Mouse (Mus musculus): Measurements from ENCODE around the gene Wdr20. TPM values are rescaled to one million over a fixed set of nuclear protein-coding genes. Genes with fewer than 3 reads are reported as not detected.
A peak's percentile ranks its signal among the peaks of the same experiment; 100 is the strongest.

The Wdr20 gene
- polyA plus RNA-seq, 1 experiment, result 19.4 TPM

DNA sequence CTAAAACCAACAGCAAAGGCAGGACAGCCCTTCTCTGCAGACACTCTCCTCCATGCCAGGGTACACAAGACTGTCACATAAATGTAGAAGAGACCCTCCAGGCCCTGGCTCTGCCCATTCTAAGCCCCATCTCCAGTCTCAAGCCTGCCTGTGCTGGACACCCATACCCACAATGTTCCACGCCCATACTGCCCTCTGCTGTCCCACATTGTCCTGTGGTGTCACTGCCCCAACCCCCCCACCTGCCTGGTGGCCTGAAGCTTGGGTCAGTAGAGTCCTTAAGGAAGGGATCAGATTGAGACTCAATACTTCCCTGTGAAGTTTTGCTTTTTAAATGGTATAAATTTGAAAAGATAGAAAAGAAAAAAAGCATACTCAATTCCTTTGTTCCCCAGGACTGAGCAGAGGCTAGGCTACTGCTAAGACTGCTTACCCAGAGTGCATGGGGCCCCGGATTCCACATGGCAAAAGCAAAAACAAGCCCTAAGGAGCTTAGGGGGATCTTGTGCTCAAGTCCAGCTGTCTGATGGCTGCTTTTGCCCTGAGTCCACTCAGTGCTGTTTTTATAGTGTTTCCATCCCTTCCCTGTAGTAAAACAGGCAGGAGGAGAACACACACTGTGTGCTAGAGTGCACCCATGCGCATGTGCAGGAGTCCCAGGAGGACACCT, 68.7 kb downstream of the Wdr20 start:
- WGBS, result 83% methylated on average over 3 of the region's 3 CpGs

DNA sequence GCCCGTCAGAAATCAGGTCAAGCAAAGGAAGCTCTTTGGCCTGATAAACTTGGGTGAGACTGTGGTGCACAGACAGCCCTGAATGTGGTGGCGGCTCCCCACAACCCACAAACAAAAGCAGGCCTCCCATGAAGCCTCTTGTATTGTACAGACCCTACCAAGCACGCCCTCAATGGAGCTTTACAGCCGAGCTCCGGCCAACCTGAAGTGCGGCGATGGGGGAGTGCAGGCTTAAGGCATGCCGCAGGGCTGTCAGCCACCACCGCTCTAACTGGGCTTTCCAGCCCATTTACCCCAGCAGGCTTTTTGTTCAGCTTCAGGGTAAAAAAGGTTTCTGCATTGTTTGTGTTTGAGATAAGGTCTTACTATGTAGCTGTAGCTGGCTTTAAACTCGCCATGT, 70.7 kb downstream of the Wdr20 start:
- WGBS, result 84% methylated on average over 10 of the region's 10 CpGs
- DNase-seq (ENCODE audit: low read depth, low spot score), result no peak

More for the DNA sequence above, 68.7 kb downstream of the Wdr20 start:
- no peak for DNase-seq (ENCODE audit: low read depth, low spot score)

DNA sequence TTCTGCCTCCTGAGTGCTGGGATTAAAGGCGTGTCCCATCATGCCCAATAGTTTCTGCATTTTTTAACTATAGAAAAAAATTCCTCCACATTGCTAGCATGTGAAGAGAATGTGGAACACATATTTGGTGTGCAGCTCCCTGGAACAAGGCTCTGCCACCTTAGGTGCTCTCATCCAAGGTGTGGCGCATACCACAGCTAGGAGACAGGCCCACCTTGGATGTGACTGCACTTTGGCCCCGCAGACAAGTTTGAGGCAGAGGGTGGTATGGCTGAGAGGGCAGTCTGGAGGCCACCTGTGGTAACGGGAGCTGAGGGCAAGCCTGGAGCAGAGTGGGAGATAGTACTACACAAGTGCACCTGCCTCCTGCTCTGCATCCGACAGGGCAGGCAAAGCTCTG, 71.1 kb downstream of the Wdr20 start:
- DNase-seq (ENCODE audit: low read depth, low spot score), result no peak
- WGBS, result 79% methylated on average over 5 of the region's 5 CpGs

DNA sequence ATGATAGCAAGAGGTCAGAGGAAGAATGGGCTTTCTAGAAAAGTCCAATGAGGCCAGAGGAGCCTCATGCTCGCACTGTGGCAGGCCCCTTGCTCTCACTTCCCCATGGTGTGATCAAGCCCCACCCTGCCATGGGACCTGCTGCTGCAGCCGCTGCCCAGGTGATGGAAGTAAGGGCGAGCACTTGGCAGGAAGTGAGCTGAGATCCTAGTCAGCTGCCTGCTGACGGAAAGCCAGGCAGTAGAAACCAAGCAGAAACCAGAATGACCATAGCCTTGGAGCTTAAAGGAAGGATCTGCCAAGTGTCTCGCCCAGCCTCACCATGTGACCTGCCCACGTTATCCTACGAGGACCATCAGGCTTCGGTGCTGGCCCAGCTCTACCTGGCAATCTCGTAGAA, 75.4 kb downstream of the Wdr20 start:
- DNase-seq (ENCODE audit: low read depth, low spot score), result no peak
- 66% methylated on average over 9 of the region's 9 CpGs for WGBS

DNA sequence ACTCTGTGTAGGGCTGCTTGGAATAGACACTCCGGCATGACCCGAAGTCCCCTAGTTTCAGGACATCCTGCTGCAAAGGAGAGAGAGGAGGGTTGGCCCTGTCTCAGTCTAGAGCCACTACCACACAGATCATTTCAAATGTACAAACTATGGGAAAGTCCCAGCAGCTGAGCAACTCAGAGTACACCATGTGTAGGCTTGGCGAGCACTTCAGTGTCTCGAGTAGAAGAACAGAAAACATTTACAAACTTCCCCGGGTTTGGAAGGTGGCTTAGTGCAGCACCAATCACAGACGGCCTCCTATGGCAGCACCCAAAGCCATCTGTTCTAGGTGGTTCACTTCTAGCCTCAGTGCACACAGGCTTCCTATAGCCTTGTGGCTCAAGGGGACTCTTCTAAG, 75.9 kb downstream of the Wdr20 start:
- WGBS, result 87% methylated on average over 6 of the region's 6 CpGs

DNA sequence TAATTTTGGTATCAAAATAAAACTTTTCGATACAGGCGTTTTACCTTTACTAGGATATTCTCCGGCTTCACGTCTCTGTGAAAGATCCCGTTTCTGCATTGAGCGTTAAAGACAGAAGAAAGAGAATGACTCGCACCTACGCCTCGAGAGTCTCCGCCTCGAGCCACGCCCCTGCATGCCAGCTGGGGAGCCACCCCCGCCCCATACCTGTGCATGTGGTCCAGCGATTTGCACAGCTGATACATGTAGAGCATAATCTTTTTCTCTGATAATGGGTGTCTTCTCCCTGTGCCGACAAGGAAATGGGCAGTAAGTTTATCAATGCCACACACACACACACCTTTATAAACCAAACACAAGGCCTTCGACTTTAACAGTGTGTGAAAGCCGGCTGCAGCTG, 77.2 kb downstream of the Wdr20 start:
- DNase-seq (ENCODE audit: low read depth, low spot score), result peak; percentile 7
- WGBS, result 29% methylated on average over 17 of the region's 17 CpGs

More for the DNA sequence above, 75.9 kb downstream of the Wdr20 start:
- no peak for DNase-seq (ENCODE audit: low read depth, low spot score)

DNA sequence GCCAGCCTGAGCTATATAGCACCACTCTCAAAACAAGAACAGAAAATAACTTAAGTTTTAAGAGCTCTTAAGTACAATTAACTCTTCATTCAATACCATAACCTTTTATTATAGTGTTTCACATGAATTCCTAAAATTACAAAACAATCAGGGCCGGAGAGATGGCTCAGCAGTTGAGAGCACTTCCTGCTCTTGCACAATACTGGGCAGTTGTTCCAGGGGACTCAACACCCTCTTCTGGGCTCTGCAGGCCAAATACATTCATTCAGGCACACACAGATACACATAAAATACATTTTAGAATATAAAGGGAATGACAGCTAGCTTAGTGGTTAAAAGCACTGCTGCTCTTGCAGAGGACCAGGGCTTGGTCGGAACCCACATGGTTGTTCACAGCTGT, 79.1 kb downstream of the Wdr20 start:
- WGBS, result 69% methylated on average over 2 of the region's 2 CpGs
- DNase-seq (ENCODE audit: low read depth, low spot score), result no peak

DNA sequence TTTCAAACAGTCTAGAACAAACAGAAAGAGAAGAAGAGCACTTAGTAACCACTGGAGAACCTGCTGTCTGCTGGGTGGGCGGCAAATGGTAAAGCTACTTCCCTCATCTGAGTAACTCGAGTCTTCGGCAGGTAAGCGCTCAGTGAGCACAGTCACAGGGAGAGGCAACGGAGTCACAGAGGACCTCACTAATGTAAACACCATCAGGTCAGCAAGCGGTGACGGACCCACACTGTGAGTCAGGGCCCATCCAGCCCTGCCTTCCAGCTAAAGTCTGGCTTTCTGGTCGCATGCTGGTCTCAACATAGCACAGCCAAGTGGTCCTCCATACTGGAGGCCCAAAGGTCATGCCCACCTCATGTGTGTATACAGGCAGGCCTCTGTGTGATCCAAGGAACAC, 81.6 kb downstream of the Wdr20 start:
- DNase-seq (ENCODE audit: low read depth, low spot score), result no peak
- WGBS, result 74% methylated on average over 8 of the region's 8 CpGs

DNA sequence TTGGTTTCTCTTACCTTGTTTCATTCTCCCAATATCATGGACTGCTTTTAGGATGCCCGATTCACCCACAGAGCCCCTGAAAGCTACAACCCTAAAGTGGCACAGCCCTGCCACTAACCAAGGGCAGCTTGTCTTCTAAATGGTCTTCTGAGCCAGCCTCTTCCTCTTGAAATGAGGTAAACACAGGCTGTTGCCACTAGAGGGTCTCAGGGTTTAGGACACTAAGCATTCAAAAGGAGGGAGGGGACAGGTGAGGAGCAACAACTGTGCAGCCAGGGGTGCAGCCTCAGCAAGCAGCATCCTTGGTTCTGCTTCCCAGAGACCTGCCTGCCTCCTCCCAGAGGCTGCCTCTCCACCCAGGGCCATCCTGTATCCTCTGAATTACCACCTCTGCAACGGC, 84.0 kb downstream of the Wdr20 start:
- 85% methylated on average over 2 of the region's 2 CpGs for WGBS
- no peak for DNase-seq (ENCODE audit: low read depth, low spot score)

DNA sequence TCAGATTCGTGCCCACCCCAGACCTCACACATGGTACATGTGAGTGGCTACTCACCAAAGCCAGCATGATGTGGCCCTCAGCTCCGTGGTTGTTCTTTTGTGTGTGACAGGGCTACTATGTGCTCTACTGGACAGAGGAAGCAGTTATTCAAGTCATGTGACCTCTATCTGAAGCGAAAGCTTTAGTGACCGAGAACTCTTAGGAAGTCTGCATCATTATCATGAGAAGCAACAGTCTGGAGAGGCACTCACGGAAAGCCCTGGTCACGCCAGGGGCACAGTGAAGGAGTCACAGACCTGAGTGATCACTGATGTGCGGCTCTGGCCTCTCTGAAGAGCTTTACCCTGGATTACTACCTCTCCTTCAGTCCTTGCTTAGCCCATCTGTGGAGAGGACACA, 84.6 kb downstream of the Wdr20 start:
- DNase-seq (ENCODE audit: low read depth, low spot score), result no peak
- 83% methylated on average over 7 of the region's 7 CpGs for WGBS

DNA sequence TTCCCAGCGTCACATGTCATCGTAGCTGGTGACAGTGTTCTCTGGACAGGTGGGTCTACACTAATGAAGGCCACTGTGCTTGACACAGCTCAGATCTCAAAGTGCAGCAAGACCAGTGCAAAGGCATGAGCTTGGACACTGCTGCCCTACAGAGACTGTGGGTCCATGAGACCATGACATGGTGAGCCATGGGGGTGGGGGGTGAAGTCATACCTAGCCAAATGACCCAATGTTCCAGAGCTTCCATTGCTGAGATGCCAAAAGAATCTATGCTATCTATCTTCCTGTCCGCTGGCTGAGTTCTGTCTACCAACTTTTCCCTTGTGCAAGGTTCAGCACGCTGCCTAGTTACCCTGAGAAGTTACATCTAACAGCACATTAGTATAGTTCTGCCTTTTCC, 91.2 kb downstream of the Wdr20 start:
- DNase-seq (ENCODE audit: low read depth, low spot score), result no peak
- 97% methylated on average over 4 of the region's 4 CpGs for WGBS

DNA sequence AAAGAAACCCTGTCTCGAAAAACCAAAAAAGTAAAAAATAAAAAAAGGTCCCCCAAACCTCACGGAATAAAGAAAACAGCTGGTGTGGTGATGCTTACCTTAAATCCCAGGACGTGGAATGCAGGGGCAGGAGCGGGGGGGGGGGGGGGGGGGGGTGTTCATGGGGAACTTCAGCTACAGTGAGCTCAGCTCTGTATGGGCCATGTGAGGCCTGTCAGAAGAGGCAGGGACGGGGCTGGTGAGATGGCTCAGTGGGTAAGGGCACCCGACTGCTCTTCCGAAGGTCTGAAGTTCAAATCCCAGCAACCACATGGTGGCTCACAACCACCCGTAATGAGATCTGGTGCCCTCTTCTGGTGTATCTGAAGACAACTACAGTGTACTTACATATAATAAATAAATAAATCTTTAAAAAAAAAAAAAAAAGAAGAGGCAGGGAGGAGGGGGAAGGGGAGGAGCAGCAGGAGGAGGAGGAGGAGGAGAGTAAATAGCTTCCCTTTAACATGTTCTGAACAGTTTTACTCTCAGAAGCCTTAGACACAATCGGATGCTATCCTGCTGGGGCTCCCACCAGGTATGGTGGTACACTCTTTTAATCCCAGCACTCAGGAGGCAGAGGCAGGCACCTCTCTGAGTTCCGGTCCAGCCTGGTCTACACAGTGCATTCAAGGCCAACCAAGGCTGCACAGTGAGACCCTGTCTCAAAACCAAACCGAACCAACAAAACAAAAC, 92.7 kb downstream of the Wdr20 start:
- 83% methylated on average over 11 of the region's 11 CpGs for WGBS
- DNase-seq (ENCODE audit: low read depth, low spot score), result no peak

DNA sequence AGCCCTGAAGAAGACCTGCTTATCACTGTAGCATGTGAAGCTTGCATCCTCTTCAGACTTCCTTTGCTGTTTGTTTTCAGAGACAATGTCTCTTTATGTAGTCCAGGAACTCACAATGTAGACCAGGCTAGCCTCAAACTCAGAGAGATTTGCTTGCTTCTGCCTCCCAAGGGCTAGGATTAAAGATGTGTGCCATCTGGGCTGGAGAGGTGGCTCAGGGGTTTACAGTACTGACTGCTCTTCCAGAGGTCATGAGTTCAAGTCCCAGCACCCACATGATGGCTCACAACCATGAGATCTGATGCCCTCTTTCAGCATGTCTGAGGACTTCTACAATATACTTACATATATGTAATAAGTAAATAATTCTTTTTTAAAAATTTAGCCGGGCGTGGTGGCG, 97.4 kb downstream of the Wdr20 start:
- no peak for DNase-seq (ENCODE audit: low read depth, low spot score)
- 94% methylated on average over 3 of the region's 3 CpGs for WGBS

DNA sequence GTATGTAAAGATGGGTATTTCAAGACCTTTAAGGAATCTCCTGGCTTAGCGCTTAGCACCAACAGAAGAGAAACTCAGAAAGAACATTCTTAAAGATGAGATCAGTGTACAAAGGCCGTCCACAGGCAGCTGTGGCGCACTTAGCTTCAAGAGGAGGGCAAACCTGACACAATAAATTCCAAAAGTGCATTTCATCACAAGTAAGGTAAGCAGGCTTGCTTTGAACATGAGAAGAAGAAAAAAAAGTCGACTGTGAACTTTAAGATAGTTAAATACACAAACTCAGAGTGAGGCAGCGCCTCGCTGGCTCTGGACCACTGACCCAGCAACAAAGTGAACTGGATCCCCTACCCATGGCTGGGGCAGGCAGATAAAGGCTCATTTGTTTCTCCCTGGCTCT, 99.0 kb downstream of the Wdr20 start:
- DNase-seq (ENCODE audit: low read depth, low spot score), result no peak
- WGBS, result 31% methylated on average over 6 of the region's 6 CpGs

DNA sequence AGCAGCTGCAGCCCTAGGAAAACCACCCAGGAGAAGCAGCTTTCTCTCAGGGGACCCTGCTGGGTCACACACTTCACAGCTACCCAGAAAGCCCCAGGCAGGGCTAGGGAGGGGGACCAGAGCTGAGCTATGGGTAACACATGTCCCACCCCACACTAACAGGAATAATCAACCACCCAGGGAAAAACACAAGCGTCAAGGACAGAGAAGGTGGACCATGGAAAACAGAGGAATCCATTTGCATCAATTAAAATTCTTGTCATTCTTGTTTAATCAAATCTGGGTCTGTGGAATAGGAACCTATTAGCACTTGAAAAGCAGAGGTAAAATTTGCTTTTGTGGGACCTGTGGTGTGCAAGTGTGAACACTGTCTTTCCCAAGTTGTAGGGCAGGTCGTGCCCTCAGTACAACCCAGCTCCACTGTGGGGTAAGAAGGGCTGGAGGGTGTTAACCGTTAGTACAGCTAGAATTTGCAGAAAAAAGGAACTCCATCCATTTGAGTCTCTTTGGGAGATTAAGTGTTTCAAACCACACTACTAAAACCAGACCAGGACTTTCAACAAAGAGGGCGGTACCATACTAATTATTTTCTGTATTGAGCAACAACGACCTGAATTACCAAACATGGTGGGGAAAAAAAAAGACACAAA, 99.6 kb downstream of the Wdr20 start:
- DNase-seq (ENCODE audit: low read depth, low spot score), result no peak
- WGBS, result 55% methylated on average over 5 of the region's 5 CpGs

DNA sequence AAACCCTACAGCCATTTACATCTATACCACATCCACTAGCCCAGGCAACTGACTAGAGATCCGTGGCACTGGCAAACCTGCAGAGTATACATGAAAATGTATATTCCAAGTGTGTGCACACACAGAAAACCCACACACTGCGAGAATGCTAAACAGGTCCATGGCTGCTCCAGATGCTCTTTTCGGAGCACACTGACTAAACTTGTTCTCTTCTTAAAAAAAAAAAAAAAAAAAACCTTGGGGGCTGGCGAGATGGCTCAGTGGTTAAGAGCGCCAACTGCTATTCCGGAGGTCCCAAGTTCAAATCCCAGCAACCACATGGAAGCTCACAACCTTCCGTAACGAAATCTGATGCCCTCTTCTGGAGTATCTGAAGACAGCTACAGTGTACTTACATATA, 100.1 kb downstream of the Wdr20 start:
- DNase-seq (ENCODE audit: low read depth, low spot score), result no peak
- 90% methylated on average over 8 of the region's 8 CpGs for WGBS

DNA sequence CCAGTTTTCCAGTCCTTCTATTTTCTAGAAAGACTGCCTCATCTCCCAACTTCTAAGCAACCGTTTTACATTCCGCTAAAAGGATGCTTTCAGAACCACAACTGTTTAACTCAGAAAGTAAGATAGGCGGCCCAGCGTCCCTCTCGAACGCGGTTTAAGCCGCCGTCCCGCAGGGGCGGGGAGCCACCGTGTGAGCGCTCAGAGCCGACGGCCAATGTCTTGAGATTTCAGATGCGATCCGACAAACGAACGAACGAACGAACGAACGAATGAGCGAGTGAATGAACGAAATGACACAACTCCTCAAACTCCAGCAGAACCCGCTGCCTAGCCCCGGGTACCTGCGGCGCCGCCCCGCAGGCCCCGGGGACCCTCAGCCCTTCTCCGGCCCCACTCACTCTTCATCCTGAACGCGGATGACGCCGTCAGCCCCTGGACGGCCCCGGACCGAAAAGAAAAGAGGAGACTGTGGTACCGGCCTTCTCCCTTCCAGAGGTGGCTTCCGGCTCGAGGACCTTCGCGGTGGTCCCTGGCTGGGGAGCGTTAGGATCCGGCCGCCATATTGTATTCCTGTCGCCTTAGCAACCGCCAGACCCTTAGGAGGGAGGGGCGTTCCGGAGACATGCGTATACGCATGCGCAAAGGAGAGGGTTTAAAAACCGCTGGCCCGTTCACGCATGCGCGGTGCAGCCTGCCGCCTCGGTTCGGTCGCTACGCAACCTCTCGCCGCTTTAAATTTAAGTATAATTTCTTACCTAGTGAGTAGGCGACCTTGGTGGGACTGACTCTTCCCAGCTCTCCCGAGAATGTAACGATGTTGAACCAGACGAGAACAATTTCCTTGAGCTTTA, 102.8 kb downstream of the Wdr20 start, which contains the start of gene Mok:
TSS of gene Mok (minus strand) at position 592 of the 851 bp plus-strand sequence.
- WGBS, result under 1% methylated on average over 71 of the region's 71 CpGs
- peak; percentile 71 for DNase-seq (ENCODE audit: low read depth, low spot score)

DNA sequence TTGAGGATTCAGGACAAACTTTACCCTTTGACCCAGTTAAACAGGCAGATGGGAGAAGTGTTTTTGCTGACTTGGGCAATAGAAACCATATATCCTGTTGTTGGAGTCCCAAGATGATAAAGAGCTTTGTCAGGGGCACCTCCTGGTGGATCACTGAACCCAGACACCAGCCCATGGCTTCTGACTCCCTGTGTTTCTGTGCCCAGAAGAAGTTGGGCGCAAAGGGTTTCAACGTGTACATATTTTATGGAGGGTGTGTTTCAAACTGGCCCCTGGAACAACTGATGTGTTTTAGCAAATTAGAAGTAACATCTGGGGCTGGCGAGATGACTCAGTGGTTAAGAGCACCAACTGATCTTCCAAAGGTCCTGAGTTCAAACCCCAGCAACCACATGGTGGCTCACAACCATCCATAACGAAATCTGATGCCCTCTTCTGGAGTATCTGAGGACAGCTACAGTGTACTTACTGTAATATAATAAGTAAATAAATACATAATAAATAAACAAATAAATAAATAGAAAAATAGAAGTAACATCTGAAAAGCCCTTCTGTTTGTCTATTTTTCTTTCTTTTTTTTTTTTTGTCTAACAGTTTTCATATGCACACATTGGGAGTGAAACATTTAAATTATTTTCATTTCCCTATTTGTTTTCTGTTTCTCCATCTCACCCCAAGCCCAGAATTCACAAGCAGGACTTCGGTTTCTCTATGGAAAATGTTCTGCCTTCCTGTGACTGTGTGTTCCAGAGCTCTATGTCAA, 104.2 kb downstream of the Wdr20 start:
- WGBS, result 58% methylated on average over 5 of the region's 5 CpGs
- DNase-seq (ENCODE audit: low read depth, low spot score), result no peak

Data from large intestine, adult 2 months (tissue).